Mouse (Mus musculus) CD4-positive, CD25-positive, alpha-beta regulatory T cell, adult 2 months (primary cell): Measurements from ENCODE around the gene Psma3.

Experiments
- DNase-seq: peaks from one replicate; pipeline ENCODE4 v3.0.0-alpha.2; 2012; ENCODE audit warnings: low read depth, low spot score

The Psma3 gene

GRCm38 (mm10) chr12:70974441-70975266 is at the start of gene Psma3:
TSS of gene Psma3 (plus strand) at chr12:70974621.
- DNase-seq = peak; percentile 97

GRCm38 (mm10) chr12:70929781-70930180 is 44.6 kb upstream of the Psma3 start:
- DNase-seq = peak; percentile 39

- DNase-seq = no peak
These were observed 37.3 kb upstream of the Psma3 start for GRCm38 (mm10) chr12:70937150-70937549.

- peak; percentile 95 for DNase-seq
These were observed 36.6 kb upstream of the Psma3 start, which contains the start of gene Actr10 for GRCm38 (mm10) chr12:70937571-70938384. TSS of gene Actr10 (plus strand) at chr12:70937857.

- DNase-seq = peak; percentile 52
These were observed 33.6 kb upstream of the Psma3 start for GRCm38 (mm10) chr12:70940806-70941205.

GRCm38 (mm10) chr12:70944181-70944580 is 30.2 kb upstream of the Psma3 start:
- no peak for DNase-seq

- DNase-seq = peak; percentile 66
These were observed 27.7 kb upstream of the Psma3 start for GRCm38 (mm10) chr12:70946585-70947256.

GRCm38 (mm10) chr12:70958640-70959039 is 15.8 kb upstream of the Psma3 start:
- no peak for DNase-seq

- peak; percentile 17 for DNase-seq
These were observed 6.8 kb upstream of the Psma3 start for GRCm38 (mm10) chr12:70967581-70967980.

- peak; percentile 90 for DNase-seq
These were observed 6.2 kb upstream of the Psma3 start for GRCm38 (mm10) chr12:70968141-70968790.

- peak; percentile 95 for DNase-seq
These were observed 5.6 kb upstream of the Psma3 start for GRCm38 (mm10) chr12:70968791-70969307.

- DNase-seq = peak; percentile 93
These were observed 4.8 kb upstream of the Psma3 start for GRCm38 (mm10) chr12:70969485-70970184.

- DNase-seq = peak; percentile 20
These were observed 590 bp upstream of the Psma3 start for GRCm38 (mm10) chr12:70973831-70974230.

- DNase-seq = peak; percentile 18
These were observed 985 bp downstream of the Psma3 start for GRCm38 (mm10) chr12:70975406-70975805.

GRCm38 (mm10) chr12:70975891-70976290 is 1.5 kb downstream of the Psma3 start:
- DNase-seq = no peak

- DNase-seq = no peak
These were observed 3.9 kb downstream of the Psma3 start for GRCm38 (mm10) chr12:70978345-70978744.

- no peak for DNase-seq
These were observed 10.6 kb downstream of the Psma3 start for GRCm38 (mm10) chr12:70984855-70985550.

GRCm38 (mm10) chr12:70997225-70997624 is 22.8 kb downstream of the Psma3 start:
- DNase-seq = no peak

- peak; percentile 58 for DNase-seq
These were observed 25.0 kb downstream of the Psma3 start for GRCm38 (mm10) chr12:70999423-70999903.

- no peak for DNase-seq
These were observed 25.9 kb downstream of the Psma3 start for GRCm38 (mm10) chr12:71000344-71000743.
